Mouse (Mus musculus): ENCODE measurements around the gene Sigirr. TPM values are rescaled to one million over a fixed set of nuclear protein-coding genes. Genes with fewer than 3 reads are reported as not detected.

The Sigirr gene
- polyA plus RNA-seq, 1 experiment: 102 TPM

DNA sequence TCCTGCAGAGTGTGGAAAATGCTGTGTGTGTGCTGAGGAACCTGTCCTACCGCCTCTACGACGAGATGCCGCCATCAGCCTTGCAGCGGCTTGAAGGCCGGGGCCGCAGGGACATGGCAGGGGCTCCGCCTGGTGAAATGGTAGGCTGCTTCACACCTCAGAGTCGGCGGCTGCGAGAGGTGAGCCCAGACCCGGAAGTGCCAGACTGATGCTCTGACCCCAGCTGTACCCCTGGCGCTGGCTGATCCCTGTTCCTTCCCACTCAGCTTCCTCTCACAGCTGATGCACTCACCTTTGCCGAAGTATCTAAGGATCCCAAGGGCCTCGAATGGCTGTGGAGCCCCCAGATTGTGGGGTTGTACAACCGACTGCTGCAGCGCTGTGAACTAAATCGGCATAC is 11.9 kb downstream of the Sigirr start:
- H3K27ac ChIP-seq (ENCODE audit: insufficient read depth, low read depth, low read length): no peak overlapping the region
- H3K27me3 ChIP-seq (replicated peaks; ENCODE audit: control insufficient read depth, insufficient read depth, low read length): no peaks in the 10 kb centered on the region
- H3K36me3 ChIP-seq (ENCODE audit: control insufficient read depth, insufficient read depth, low read length): no peaks in the 10 kb centered on the region; the same call in 1 of the 2 replicates
- H3K4me1 ChIP-seq (ENCODE audit: control insufficient read depth, insufficient read depth, low read length): peaks cover 12% of the 10 kb centered on the region; the same call in 1 of the 2 replicates
- no peak for TF ChIP-seq CTCF (conservative IDR thresholded peaks at IDR 0.05; ENCODE audit: insufficient read depth, insufficient read length, low read depth, low read length)
- TF ChIP-seq POLR2A (IDR thresholded peaks at IDR 0.05; ENCODE audit: low read depth, low read length): no peak
- WGBS: 41% methylated on average over 18 of the region's 18 CpGs
- DNase-seq: no peak
- no peak overlapping the region for H3K4me3 ChIP-seq (ENCODE audit: insufficient read depth, low read depth, low read length)

GRCm38 (mm10) chr7:141087894-141088293 is 12.5 kb downstream of the Sigirr start:
- peaks cover 7% of the 10 kb centered on the region; the same call in 1 of the 2 replicates for H3K4me1 ChIP-seq (ENCODE audit: control insufficient read depth, insufficient read depth, low read length)
- H3K4me3 ChIP-seq (ENCODE audit: insufficient read depth, low read depth, low read length): no peak overlapping the region
- no peaks in the 10 kb centered on the region for H3K36me3 ChIP-seq (ENCODE audit: control insufficient read depth, insufficient read depth, low read length)
- no peak overlapping the region for H3K27ac ChIP-seq (ENCODE audit: insufficient read depth, low read depth, low read length)
- no peak for TF ChIP-seq CTCF (conservative IDR thresholded peaks at IDR 0.05; ENCODE audit: insufficient read depth, insufficient read length, low read depth, low read length)
- no peak for DNase-seq
- WGBS: 40% methylated on average over 8 of the region's 8 CpGs
- no peaks in the 10 kb centered on the region for H3K27me3 ChIP-seq (replicated peaks; ENCODE audit: control insufficient read depth, insufficient read depth, low read length)

DNA sequence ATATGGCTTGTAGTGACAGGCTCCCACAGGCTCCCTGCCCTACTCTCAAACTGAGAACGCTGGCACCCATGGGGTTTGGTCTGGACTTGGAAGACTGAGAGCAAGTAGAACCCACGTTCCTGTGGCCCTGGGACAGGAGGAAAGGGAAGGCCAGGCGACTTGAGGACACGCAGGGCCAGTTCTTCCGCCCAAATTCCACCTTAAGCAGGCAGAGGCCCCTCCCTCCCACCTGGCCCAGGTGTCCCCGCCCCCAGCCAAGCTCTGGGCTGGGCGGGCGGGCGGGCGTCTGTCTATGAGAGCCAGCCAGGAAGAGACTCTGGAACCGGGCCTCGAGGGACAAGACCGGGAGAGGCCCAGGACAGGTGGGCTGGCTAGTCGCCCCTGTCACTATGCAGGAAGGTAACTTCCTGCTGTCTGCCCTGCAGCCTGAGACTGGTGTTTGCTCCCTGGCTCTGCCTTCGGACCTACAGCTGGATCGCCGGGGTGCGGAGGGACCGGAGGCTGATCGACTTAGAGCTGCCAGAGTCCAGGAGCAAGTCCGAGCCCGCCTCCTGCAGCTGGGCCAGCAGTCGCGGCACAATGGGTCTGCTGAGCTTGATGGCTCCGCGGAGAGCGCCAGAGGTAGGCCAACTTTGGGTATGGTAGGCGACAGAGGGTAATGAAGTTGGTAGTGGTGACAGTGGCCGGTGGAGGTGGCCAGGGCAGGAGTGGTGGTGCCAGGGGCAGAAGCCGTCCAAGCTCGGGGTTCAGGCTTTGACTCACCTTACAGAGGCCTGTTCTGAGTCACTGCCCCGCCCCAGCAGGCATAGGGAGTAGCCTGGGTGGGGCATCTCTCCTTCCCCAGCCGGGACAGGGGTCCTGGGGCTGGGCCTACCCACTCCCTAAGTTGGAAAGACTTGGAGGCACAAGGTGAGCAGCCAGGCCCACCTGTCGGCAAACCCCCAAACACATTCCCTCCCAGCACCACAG is 20.6 kb downstream of the Sigirr start:
- H3K27ac ChIP-seq (ENCODE audit: insufficient read depth, low read depth, low read length): peak overlapping the region; percentile 80
- peak overlapping the region; percentile 83 for H3K4me3 ChIP-seq (ENCODE audit: insufficient read depth, low read depth, low read length)
- peak; percentile 81 for DNase-seq
- no peak for TF ChIP-seq CTCF (conservative IDR thresholded peaks at IDR 0.05; ENCODE audit: insufficient read depth, insufficient read length, low read depth, low read length)
- no peak for TF ChIP-seq POLR2A (IDR thresholded peaks at IDR 0.05; ENCODE audit: low read depth, low read length)
- H3K36me3 ChIP-seq (ENCODE audit: control insufficient read depth, insufficient read depth, low read length): no peaks in the 10 kb centered on the region
- no peaks in the 10 kb centered on the region for H3K27me3 ChIP-seq (replicated peaks; ENCODE audit: control insufficient read depth, insufficient read depth, low read length)
- 21% methylated on average over 34 of the region's 34 CpGs for WGBS
- no peaks in the 10 kb centered on the region for H3K4me1 ChIP-seq (ENCODE audit: control insufficient read depth, insufficient read depth, low read length)

DNA sequence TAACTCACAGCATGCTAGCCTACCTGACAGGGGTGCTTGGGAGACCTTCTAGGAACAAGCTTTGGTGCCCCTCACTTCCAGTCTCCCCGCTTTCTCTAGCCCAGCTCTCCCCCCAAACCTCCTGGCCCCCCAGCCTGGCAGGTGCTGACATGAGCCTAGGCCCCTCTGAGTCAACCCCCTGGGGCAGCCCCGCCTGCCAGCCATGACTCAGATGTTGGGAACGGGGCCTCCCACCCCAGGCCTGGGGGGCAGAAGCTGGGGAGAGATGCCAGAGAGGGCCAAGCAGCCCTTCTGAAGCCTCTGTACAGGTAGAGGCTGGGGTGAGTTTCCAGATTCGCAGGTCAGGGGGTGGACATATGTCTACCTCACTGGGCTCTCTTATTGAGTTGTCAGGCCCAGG is 21.5 kb downstream of the Sigirr start:
- 92% methylated on average over 4 of the region's 4 CpGs for WGBS
- Histone ChIP-seq H3K4me3 (ENCODE audit: insufficient read depth, low read depth, low read length) (no peak overlapping the region), H3K4me1 (ENCODE audit: control insufficient read depth, insufficient read depth, low read length) (no peaks in the 10 kb centered on the region), H3K27ac (ENCODE audit: insufficient read depth, low read depth, low read length) (peak overlapping the region; percentile 80; the same call in 1 of the 2 replicates), H3K36me3 (ENCODE audit: control insufficient read depth, insufficient read depth, low read length) (no peaks in the 10 kb centered on the region), H3K27me3 (replicated peaks; ENCODE audit: control insufficient read depth, insufficient read depth, low read length) (no peaks in the 10 kb centered on the region)
- TF ChIP-seq POLR2A (IDR thresholded peaks at IDR 0.05; ENCODE audit: low read depth, low read length) (no peak), CTCF (conservative IDR thresholded peaks at IDR 0.05; ENCODE audit: insufficient read depth, insufficient read length, low read depth, low read length) (no peak)
- DNase-seq: no peak

GRCm38 (mm10) chr7:141077841-141078240 is 22.5 kb downstream of the Sigirr start, which contains the start of gene Pkp3:
Gene Pkp3 (plus strand): TSS chr7:141078218.
- H3K4me3 ChIP-seq (ENCODE audit: insufficient read depth, low read depth, low read length): no peak within 1 kb of the TSS
- no peaks in the 10 kb centered on the region for H3K27me3 ChIP-seq (replicated peaks; ENCODE audit: control insufficient read depth, insufficient read depth, low read length)
- 94% methylated on average over 15 of the region's 15 CpGs for WGBS
- no peak for DNase-seq
- TF ChIP-seq POLR2A (IDR thresholded peaks at IDR 0.05; ENCODE audit: low read depth, low read length) (no peak), CTCF (conservative IDR thresholded peaks at IDR 0.05; ENCODE audit: insufficient read depth, insufficient read length, low read depth, low read length) (no peak)
- H3K36me3 ChIP-seq (ENCODE audit: control insufficient read depth, insufficient read depth, low read length): no peaks in the 10 kb centered on the region
- no peak within 1 kb of the TSS for H3K27ac ChIP-seq (ENCODE audit: insufficient read depth, low read depth, low read length)
- no peaks in the 10 kb centered on the region for H3K4me1 ChIP-seq (ENCODE audit: control insufficient read depth, insufficient read depth, low read length)

DNA sequence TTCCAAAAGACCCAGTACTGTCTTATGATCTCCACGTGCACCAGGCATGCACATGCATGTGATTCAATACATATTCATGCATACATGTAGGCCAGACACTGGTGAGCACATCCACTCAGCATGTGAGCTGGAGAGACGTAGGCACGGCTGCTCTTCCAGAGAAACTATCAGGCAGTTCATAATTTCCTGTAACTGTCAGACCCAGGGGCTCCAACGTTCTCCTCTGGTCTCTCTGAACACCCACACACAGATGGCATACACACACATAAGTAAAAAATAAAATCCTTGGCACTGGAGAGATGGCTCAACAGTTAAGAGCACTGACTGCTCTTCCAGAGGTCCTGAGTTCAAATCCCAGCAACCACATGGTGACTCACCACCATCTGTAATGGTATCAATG is 26.6 kb downstream of the Sigirr start:
- no peak for TF ChIP-seq POLR2A (IDR thresholded peaks at IDR 0.05; ENCODE audit: low read depth, low read length)
- no peak for TF ChIP-seq CTCF (conservative IDR thresholded peaks at IDR 0.05; ENCODE audit: insufficient read depth, insufficient read length, low read depth, low read length)
- Histone ChIP-seq H3K4me1 (ENCODE audit: control insufficient read depth, insufficient read depth, low read length) (0 out of 2 replicates have a peak, but pooled peaks cover 3% of the 10 kb centered on the region), H3K36me3 (ENCODE audit: control insufficient read depth, insufficient read depth, low read length) (no peaks in the 10 kb centered on the region), H3K27me3 (replicated peaks; ENCODE audit: control insufficient read depth, insufficient read depth, low read length) (no peaks in the 10 kb centered on the region), H3K27ac (ENCODE audit: insufficient read depth, low read depth, low read length) (no peak overlapping the region), H3K4me3 (ENCODE audit: insufficient read depth, low read depth, low read length) (no peak overlapping the region)
- 81% methylated on average over 4 of the region's 4 CpGs for WGBS
- no peak for DNase-seq

- 23% methylated on average over 23 of the region's 23 CpGs for WGBS
- H3K36me3 ChIP-seq (ENCODE audit: control insufficient read depth, insufficient read depth, low read length): no peaks in the 10 kb centered on the region
- no peaks in the 10 kb centered on the region for H3K27me3 ChIP-seq (replicated peaks; ENCODE audit: control insufficient read depth, insufficient read depth, low read length)
- H3K27ac ChIP-seq (ENCODE audit: insufficient read depth, low read depth, low read length): no peak overlapping the region
- peak; percentile 81 for TF ChIP-seq CTCF (conservative IDR thresholded peaks at IDR 0.05; ENCODE audit: insufficient read depth, insufficient read length, low read depth, low read length)
- no peak for TF ChIP-seq POLR2A (IDR thresholded peaks at IDR 0.05; ENCODE audit: low read depth, low read length)
- 0 out of 2 replicates have a peak, but pooled peaks cover 3% of the 10 kb centered on the region for H3K4me1 ChIP-seq (ENCODE audit: control insufficient read depth, insufficient read depth, low read length)
- no peak overlapping the region for H3K4me3 ChIP-seq (ENCODE audit: insufficient read depth, low read depth, low read length)
- DNase-seq: peak; percentile 40
These were observed 28.2 kb downstream of the Sigirr start for GRCm38 (mm10) chr7:141072017-141072745.

All from kidney, adult 2 months (tissue).